Mouse (Mus musculus) brain, embryonic 18.5 days (tissue): ENCODE measurements at regions not wholly inside any gene's neighbourhood (a gene's known extent, or its start where the extent isn't known, plus 50 kb on each side); places are given as distances from the start of the nearest gene placed in this dataset.

Experiments
- DNase-seq: peaks from one replicate; pipeline ENCODE4 v3.0.0-alpha.2; 2012; ENCODE audit warnings: low read depth, low spot score

- DNase-seq: no peak
These were observed 270.0 kb upstream of the Nfe2l3 start for GRCm38 (mm10) chr6:51162208-51163082.

- DNase-seq: no peak
These were observed 269.2 kb upstream of the Nfe2l3 start for GRCm38 (mm10) chr6:51163266-51163665.

GRCm38 (mm10) chr6:51163882-51164281 lies 268.6 kb upstream of the Nfe2l3 start:
- DNase-seq: no peak

- no peak for DNase-seq
These were observed 265.4 kb upstream of the Nfe2l3 start for GRCm38 (mm10) chr6:51167028-51167427.

- DNase-seq: no peak
These were observed 264.4 kb upstream of the Nfe2l3 start for GRCm38 (mm10) chr6:51168048-51168447.

GRCm38 (mm10) chr6:51168775-51169695 lies 263.4 kb upstream of the Nfe2l3 start:
- DNase-seq: no peak

GRCm38 (mm10) chr6:51169971-51170411 lies 262.5 kb upstream of the Nfe2l3 start:
- DNase-seq: no peak

GRCm38 (mm10) chr6:51170414-51170813 lies 262.1 kb upstream of the Nfe2l3 start:
- DNase-seq: no peak

- DNase-seq: no peak
These were observed 261.6 kb upstream of the Nfe2l3 start for GRCm38 (mm10) chr6:51170871-51171270.

- no peak for DNase-seq
These were observed 260.7 kb upstream of the Nfe2l3 start for GRCm38 (mm10) chr6:51171761-51172160.

GRCm38 (mm10) chr6:51172331-51172791 lies 260.1 kb upstream of the Nfe2l3 start:
- no peak for DNase-seq

GRCm38 (mm10) chr6:51172856-51173619 lies 259.4 kb upstream of the Nfe2l3 start:
- DNase-seq: no peak

- no peak for DNase-seq
These were observed 258.6 kb upstream of the Nfe2l3 start for GRCm38 (mm10) chr6:51173620-51174442.

- DNase-seq: no peak
These were observed 257.9 kb upstream of the Nfe2l3 start for GRCm38 (mm10) chr6:51174443-51175021.

- DNase-seq: no peak
These were observed 256.6 kb upstream of the Nfe2l3 start for GRCm38 (mm10) chr6:51175616-51176590.

- no peak for DNase-seq
These were observed 255.6 kb upstream of the Nfe2l3 start for GRCm38 (mm10) chr6:51176791-51177433.

- no peak for DNase-seq
These were observed 254.8 kb upstream of the Nfe2l3 start for GRCm38 (mm10) chr6:51177701-51178060.

- DNase-seq: no peak
These were observed 254.2 kb upstream of the Nfe2l3 start for GRCm38 (mm10) chr6:51178061-51178791.
